Mouse (Mus musculus): ENCODE results near the gene Etl4.

GRCm38 (mm10) chr2:20629156-20629712, 719.7 kb downstream of the Etl4 start:
- TF ChIP-seq CTCF (IDR thresholded peaks at IDR 0.05; ENCODE audit: control insufficient read depth, insufficient read depth, low read length) (no peak), POLR2A (IDR thresholded peaks at IDR 0.05; ENCODE audit: borderline replicate concordance, control insufficient read depth, low read depth, low read length) (no peak)

Measured in bone marrow, adult 2 months (tissue).